7 mouse cellular contexts compared by ENCODE assay signal in the genomic region with DNA sequence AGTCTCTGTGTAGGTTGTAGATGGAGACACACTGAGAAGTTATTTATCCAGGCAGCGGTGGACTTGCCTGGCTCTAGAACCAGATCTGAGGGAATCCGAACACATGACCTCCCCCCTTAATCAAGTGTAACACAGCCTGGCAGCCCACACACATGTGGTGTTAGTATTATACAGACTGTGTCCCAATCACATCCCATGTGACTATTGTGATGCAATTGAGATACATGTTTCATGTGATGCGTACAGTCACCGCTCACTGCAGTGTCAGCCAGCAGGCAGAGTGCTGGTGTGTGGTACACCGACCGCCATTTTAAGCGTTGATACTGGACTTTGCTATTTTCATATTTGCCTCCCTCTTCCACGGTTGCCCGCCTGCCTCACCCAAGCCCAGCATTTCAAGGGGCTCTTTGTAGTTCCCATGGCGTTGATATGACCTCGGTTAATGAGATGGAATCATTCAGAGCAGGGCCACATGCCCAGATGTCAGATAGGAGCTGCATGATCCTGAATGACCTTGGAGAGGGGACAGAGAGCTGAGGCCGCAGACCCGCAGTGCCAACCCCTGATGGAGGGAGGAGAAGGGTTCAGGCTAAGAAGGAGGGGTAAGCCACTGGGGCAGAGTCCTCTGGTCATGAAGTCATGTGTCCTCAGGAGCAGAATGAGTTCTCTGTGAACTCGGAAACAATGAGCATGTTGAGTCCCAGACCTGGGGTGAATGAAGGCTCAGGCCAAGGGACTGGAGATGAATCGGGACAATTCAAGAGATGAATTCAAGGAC.
DNase-seq lines count a peak whose midpoint lies in the region; ATAC-seq and TF ChIP-seq lines count a peak whose summit lies in the region.

No protein-coding gene starts in this region.

- TF ChIP-seq POLR2A in lung, adult 2 months (IDR thresholded peaks at IDR 0.05; ENCODE audit: borderline replicate concordance, extremely low read depth, low read depth, low read length), result no peak

- peaks cover 33 to 40% of the 10 kb centered on the region in 2 experiments for H3K4me1 ChIP-seq in heart, embryonic 14.5 days (ENCODE audit: control insufficient read depth in 2 of 2, insufficient read depth in 2 of 2, low read length in 2 of 2)
- H3K4me1 ChIP-seq in heart, embryonic 12.5 days (replicated peaks), result peaks cover 52% of the 10 kb centered on the region
- no peaks in the 10 kb centered on the region for H3K4me1 ChIP-seq in lung, adult 2 months (ENCODE audit: control insufficient read depth, insufficient read depth, low read length)
- H3K4me1 ChIP-seq in intestine, postnatal 0 days (replicated peaks; ENCODE audit: control insufficient read depth, insufficient read depth, low read length), result 0 out of 2 replicates have a peak, but pooled peaks cover 12% of the 10 kb centered on the region
- H3K4me1 ChIP-seq in neural tube, embryonic 13.5 days (replicated peaks), result peaks cover 23% of the 10 kb centered on the region

- no peaks in the 10 kb centered on the region for H3K9me3 ChIP-seq in heart, embryonic 14.5 days (ENCODE audit: control insufficient read depth, low read length)
- H3K9me3 ChIP-seq in heart, embryonic 12.5 days (replicated peaks), result no peaks in the 10 kb centered on the region
- no peaks in the 10 kb centered on the region for H3K9me3 ChIP-seq in intestine, postnatal 0 days (ENCODE audit: control insufficient read depth)
- H3K9me3 ChIP-seq in neural tube, embryonic 13.5 days, result no peaks in the 10 kb centered on the region

- DNase-seq in lung, postnatal 36 days, result peak; percentile 58
- no peak for DNase-seq in lung, adult 2 months
- DNase-seq in urinary bladder, adult 2 months (ENCODE audit: low spot score), result no peak

- H3K4me3 ChIP-seq in heart, embryonic 14.5 days (ENCODE audit: control insufficient read depth in 1 of 2, insufficient read depth in 1 of 2, low read depth in 1 of 2, low read length in 2 of 2), result no peak overlapping the region
- no peak overlapping the region for H3K4me3 ChIP-seq in heart, embryonic 12.5 days
- no peak overlapping the region for H3K4me3 ChIP-seq in lung, adult 2 months (replicated peaks; ENCODE audit: extremely low read depth, low read depth, low read length)
- no peak overlapping the region for H3K4me3 ChIP-seq in intestine, postnatal 0 days (ENCODE audit: low read depth, low read length)
- H3K4me3 ChIP-seq in neural tube, embryonic 13.5 days, result no peak overlapping the region

- H3K4me2 ChIP-seq in heart, embryonic 14.5 days (ENCODE audit: low read length), result peak overlapping the region; percentile 96
- H3K4me2 ChIP-seq in heart, embryonic 12.5 days, result no peak overlapping the region
- H3K4me2 ChIP-seq in intestine, postnatal 0 days (replicated peaks; ENCODE audit: low read depth), result no peak overlapping the region
- peak overlapping the region; percentile 96; the same call in 1 of the 2 replicates for H3K4me2 ChIP-seq in neural tube, embryonic 13.5 days

- 0 out of 2 replicates have a peak, but pooled peaks cover 8% of the 10 kb centered on the region for H3K36me3 ChIP-seq in heart, embryonic 14.5 days (ENCODE audit: control insufficient read depth, insufficient read depth, low read length)
- H3K36me3 ChIP-seq in heart, embryonic 12.5 days, result no peaks in the 10 kb centered on the region
- H3K36me3 ChIP-seq in intestine, postnatal 0 days (ENCODE audit: control insufficient read depth, insufficient read depth), result no peaks in the 10 kb centered on the region
- no peaks in the 10 kb centered on the region for H3K36me3 ChIP-seq in neural tube, embryonic 13.5 days

- H3K27ac ChIP-seq in heart, embryonic 14.5 days (replicated peaks in 1 of 2; ENCODE audit: control insufficient read depth in 1 of 2, insufficient read depth in 1 of 2, low read depth in 2 of 2, low read length in 2 of 2), result no peak overlapping the region; a peak in 1 of 4 replicates
- no peak overlapping the region for H3K27ac ChIP-seq in heart, embryonic 12.5 days (ENCODE audit: poor library complexity, severe bottlenecking)
- H3K27ac ChIP-seq in intestine, postnatal 0 days (ENCODE audit: low read depth, low read length), result no peak overlapping the region
- no peak overlapping the region for H3K27ac ChIP-seq in neural tube, embryonic 13.5 days (replicated peaks)

- ATAC-seq in heart, embryonic 14.5 days (ENCODE audit: insufficient number of reproducible peaks, insufficient read depth, low FRiP score, low read depth), result no peak
- no peak for ATAC-seq in heart, embryonic 12.5 days (ENCODE audit: insufficient number of reproducible peaks, low FRiP score)
- peak; percentile 46 for ATAC-seq in intestine, postnatal 0 days
- ATAC-seq in neural tube, embryonic 13.5 days (ENCODE audit: low read depth), result peak; percentile 23; the same call in 1 of the 2 replicates

- no peak overlapping the region for H3K9ac ChIP-seq in heart, embryonic 14.5 days (ENCODE audit: low read length)
- no peak overlapping the region for H3K9ac ChIP-seq in heart, embryonic 12.5 days
- no peak overlapping the region for H3K9ac ChIP-seq in intestine, postnatal 0 days (ENCODE audit: low read depth, low read length)
- H3K9ac ChIP-seq in neural tube, embryonic 13.5 days, result no peak overlapping the region

- 71% methylated on average over 15 of the region's 15 CpGs for WGBS in heart, embryonic 14.5 days
- 71% methylated on average over 15 of the region's 15 CpGs for WGBS in heart, embryonic 12.5 days
- 90% methylated on average over 15 of the region's 15 CpGs for WGBS in lung, adult 2 months
- 82% methylated on average over 15 of the region's 15 CpGs for WGBS in intestine, postnatal 0 days
- WGBS in neural tube, embryonic 13.5 days, result 63% methylated on average over 15 of the region's 15 CpGs

- no peaks in the 10 kb centered on the region for H3K27me3 ChIP-seq in heart, embryonic 14.5 days (ENCODE audit: control insufficient read depth, insufficient read depth, low read length)
- H3K27me3 ChIP-seq in heart, embryonic 12.5 days (replicated peaks), result no peaks in the 10 kb centered on the region
- no peaks in the 10 kb centered on the region for H3K27me3 ChIP-seq in intestine, postnatal 0 days (replicated peaks; ENCODE audit: control insufficient read depth, insufficient read depth, low read length)
- H3K27me3 ChIP-seq in neural tube, embryonic 13.5 days, result peaks cover 49% of the 10 kb centered on the region

- TF ChIP-seq CTCF in lung, adult 2 months (IDR thresholded peaks at IDR 0.05; ENCODE audit: insufficient read depth, low read length), result no peak
- TF ChIP-seq CTCF in intestine, postnatal 0 days (IDR thresholded peaks at IDR 0.05; ENCODE audit: low read depth), result no peak

Comparison
In these comparisons a context has a peak if more than half of its experiments do, and no peak if none do; other contexts are left out.
1. H3K4me2 ChIP-seq: peak in heart, embryonic 14.5 days (single experiment) and neural tube, embryonic 13.5 days (single experiment); none in heart, embryonic 12.5 days (single experiment) and intestine, postnatal 0 days (single experiment).
2. ATAC-seq: peak in intestine, postnatal 0 days (single experiment) and neural tube, embryonic 13.5 days (single experiment); none in heart, embryonic 14.5 days (single experiment) and heart, embryonic 12.5 days (single experiment).